Mouse (Mus musculus) thymus, adult 2 months (tissue): Measurements from ENCODE around the gene Cacna2d3.

Experiments
- CTCF ChIP-seq: fragments of 200-500 bp; IDR thresholded peaks from 2 replicates; pipeline ENCODE4 v1.5.1; 2012; ENCODE audit warnings: mild to moderate bottlenecking, control low read depth, low read length, moderate library complexity, borderline replicate concordance; ENCODE audit not compliant: control insufficient read depth, poor library complexity, insufficient read depth; ENCODE audit errors: extremely low read depth
- POLR2A ChIP-seq: fragments of 200-500 bp; IDR thresholded peaks from 2 replicates; pipeline ENCODE4 v1.6.1; 2012; ENCODE audit warnings: mild to moderate bottlenecking, low read length, control low read depth, moderate library complexity; ENCODE audit not compliant: control insufficient read depth, poor library complexity, insufficient read depth; ENCODE audit errors: extremely low read depth

GRCm38 (mm10) chr14:28954588-28954987 lies 767.1 kb downstream of the Cacna2d3 start:
- TF ChIP-seq CTCF (no peak), POLR2A (no peak)
